ENCODE assay signal across 9 mouse cellular contexts in the genomic region with DNA sequence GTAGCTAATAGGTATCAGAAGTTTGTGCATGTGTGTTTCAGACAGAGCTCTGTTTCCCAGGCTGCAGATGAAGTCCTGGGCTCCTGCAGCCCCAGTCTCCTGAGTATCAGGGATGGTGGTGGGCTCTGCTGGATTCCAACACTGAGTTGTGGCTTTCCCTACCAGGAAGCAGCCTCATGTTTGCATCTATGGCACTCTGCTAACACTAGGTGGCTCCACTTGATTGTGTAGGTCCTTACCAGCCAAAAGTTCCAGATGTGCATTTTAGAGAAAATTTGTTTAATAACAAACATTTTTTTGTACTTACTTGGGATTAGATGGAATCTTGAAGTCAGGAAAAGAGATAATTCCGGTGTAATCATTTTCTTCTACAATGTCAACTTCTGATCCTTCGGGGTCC. TPM values are rescaled to one million over a fixed set of nuclear protein-coding genes. Genes with fewer than 3 reads are reported as not detected.
DNase-seq lines count a peak whose midpoint lies in the region; ATAC-seq and TF ChIP-seq lines count a peak whose summit lies in the region.
"Had no signal": no experiment of that assay in that cellular context is flagged by ENCODE, and none has a peak within 500 bp of the region (broad histone marks: within the 10 kb centered on the region; RNA-seq: fewer than 3 reads in every experiment).

No protein-coding gene starts in this region.

- peak; percentile 31 for DNase-seq in T-cell, adult 2 months (ENCODE audit: low spot score)
- peak; percentile 43 for DNase-seq in heart, postnatal 0 days (ENCODE audit: low spot score)
- no peak for DNase-seq in gastrocnemius, postnatal 14 days
- no peak for DNase-seq in ovary, postnatal 14 days (ENCODE audit: low spot score)

- H3K4me2 ChIP-seq in intestine, postnatal 0 days (replicated peaks; ENCODE audit: low read depth), result no peak overlapping the region
- no peak overlapping the region for H3K4me2 ChIP-seq in intestine, embryonic 15.5 days (replicated peaks)
- no peak overlapping the region for H3K4me2 ChIP-seq in heart, postnatal 0 days (ENCODE audit: low read depth, low read length)

- 60% methylated on average over 2 of the region's 2 CpGs for WGBS in intestine, postnatal 0 days
- 61% methylated on average over 2 of the region's 2 CpGs for WGBS in intestine, embryonic 15.5 days
- 65% methylated on average over 2 of the region's 2 CpGs for WGBS in heart, postnatal 0 days

- TF ChIP-seq EP300 in heart, postnatal 0 days (IDR thresholded peaks at IDR 0.05; ENCODE audit: low read depth), result no peak

- ATAC-seq in intestine, postnatal 0 days, result no peak
- ATAC-seq in intestine, embryonic 15.5 days, result no peak
- peak; percentile 51 for ATAC-seq in CD4-positive, CD25-positive, alpha-beta regulatory T cell, adult 4 months
- no peak for ATAC-seq in heart, postnatal 0 days (ENCODE audit: insufficient read depth, low read depth)
- ATAC-seq in megakaryocyte progenitor cell, adult 5-6 weeks (replicated peaks; ENCODE audit: poor library complexity), result peak; percentile 89

- no peaks in the 10 kb centered on the region for H3K4me1 ChIP-seq in intestine, postnatal 0 days (replicated peaks; ENCODE audit: control insufficient read depth, insufficient read depth, low read length)
- no peaks in the 10 kb centered on the region for H3K4me1 ChIP-seq in intestine, embryonic 15.5 days (replicated peaks)
- H3K4me1 ChIP-seq in heart, postnatal 0 days (ENCODE audit: control insufficient read depth, insufficient read depth), result no peaks in the 10 kb centered on the region

- no peak overlapping the region for H3K4me3 ChIP-seq in intestine, postnatal 0 days (ENCODE audit: low read depth, low read length)
- no peak overlapping the region for H3K4me3 ChIP-seq in intestine, embryonic 15.5 days (replicated peaks)
- H3K4me3 ChIP-seq in heart, postnatal 0 days (ENCODE audit: low read depth, low read length), result no peak overlapping the region
- H3K4me3 ChIP-seq: erythroblast, embryonic 14.5 days had no signal

- H3K9ac ChIP-seq in intestine, postnatal 0 days (ENCODE audit: low read depth, low read length), result no peak overlapping the region
- no peak overlapping the region for H3K9ac ChIP-seq in intestine, embryonic 15.5 days
- no peak overlapping the region for H3K9ac ChIP-seq in heart, postnatal 0 days (replicated peaks; ENCODE audit: low read depth, low read length)

- no peaks in the 10 kb centered on the region for H3K36me3 ChIP-seq in intestine, postnatal 0 days (ENCODE audit: control insufficient read depth, insufficient read depth)
- no peaks in the 10 kb centered on the region for H3K36me3 ChIP-seq in intestine, embryonic 15.5 days
- no peaks in the 10 kb centered on the region for H3K36me3 ChIP-seq in heart, postnatal 0 days (replicated peaks; ENCODE audit: control insufficient read depth, insufficient read depth, low read length)

- intact Hi-C loops in gastrocnemius, postnatal 14 days (cut with DNase I; ENCODE audit: low total_unique reads), result loop anchor here (5.0 kb wide), 1 partner anchor 62 kb away; a partner anchor contains a TSS

- H3K27ac ChIP-seq in intestine, postnatal 0 days (ENCODE audit: low read depth, low read length), result no peak overlapping the region
- no peak overlapping the region for H3K27ac ChIP-seq in intestine, embryonic 15.5 days
- H3K27ac ChIP-seq in heart, postnatal 0 days (ENCODE audit: low read depth), result no peak overlapping the region

- no peaks in the 10 kb centered on the region for H3K9me3 ChIP-seq in intestine, postnatal 0 days (ENCODE audit: control insufficient read depth)
- no peaks in the 10 kb centered on the region for H3K9me3 ChIP-seq in intestine, embryonic 15.5 days
- H3K9me3 ChIP-seq in heart, postnatal 0 days (replicated peaks; ENCODE audit: control insufficient read depth, low read length), result 0 out of 2 replicates have a peak, but pooled peaks cover 9% of the 10 kb centered on the region

- no peaks in the 10 kb centered on the region for H3K27me3 ChIP-seq in intestine, postnatal 0 days (replicated peaks; ENCODE audit: control insufficient read depth, insufficient read depth, low read length)
- no peaks in the 10 kb centered on the region for H3K27me3 ChIP-seq in intestine, embryonic 15.5 days (replicated peaks)
- H3K27me3 ChIP-seq in heart, postnatal 0 days (ENCODE audit: control insufficient read depth, insufficient read depth, low read length), result no peaks in the 10 kb centered on the region

- TF ChIP-seq CTCF in intestine, postnatal 0 days (IDR thresholded peaks at IDR 0.05; ENCODE audit: low read depth), result peak; percentile 83
- peak; percentile 68 for TF ChIP-seq CTCF in heart, postnatal 0 days (IDR thresholded peaks at IDR 0.05; ENCODE audit: low read depth)

RNA-seq across cellular contexts. Expression of a gene that starts 16.3 kb away (rescaled TPM):
- polyA plus RNA-seq in intestine, postnatal 0 days (2015; fragmentation: Nextera tagmentation; extraction: Ambion mirVana), result 0.14 and 0.20 TPM in 2 replicates
- 0.36 and 0.77 TPM in 2 replicates for polyA plus RNA-seq in intestine, embryonic 15.5 days (2015; fragmentation: Nextera tagmentation; extraction: Ambion mirVana)
- polyA plus RNA-seq in CD4-positive, CD25-positive, alpha-beta regulatory T cell, adult 4 months (2017; shearing (Covaris generic)), result under 1 TPM; 0.10 to 0.44 TPM
- 0.04 TPM in 1 of 2 replicates, not detected in the other for total RNA-seq in heart, postnatal 0 days (2014; rRNA removed; ENCODE audit: low replicate concordance)
- 0.12 TPM in 1 of 2 replicates, not detected in the other for polyA plus RNA-seq in heart, postnatal 0 days (2015; fragmentation: Nextera tagmentation; extraction: Ambion mirVana)
- total RNA-seq in megakaryocyte progenitor cell, adult 5-6 weeks (2015), result not detected in 2 replicates
- not detected in 2 replicates for total RNA-seq in megakaryocyte progenitor cell, adult 5-6 weeks (2017)
- total RNA-seq in gastrocnemius, postnatal 14 days (2021), result not detected
- polyA plus RNA-seq: erythroblast, embryonic 14.5 days had no signal

RNA-seq across cellular contexts. Expression of a gene that starts 56.4 kb away (rescaled TPM):
- polyA plus RNA-seq in intestine, postnatal 0 days (2015; fragmentation: Nextera tagmentation; extraction: Ambion mirVana), result 0.20 and 0.31 TPM in 2 replicates
- 0.64 and 0.70 TPM in 2 replicates for polyA plus RNA-seq in intestine, embryonic 15.5 days (2015; fragmentation: Nextera tagmentation; extraction: Ambion mirVana)
- under 1 TPM; 0.73 to 0.87 TPM for polyA plus RNA-seq in CD4-positive, CD25-positive, alpha-beta regulatory T cell, adult 4 months (2017; shearing (Covaris generic))
- total RNA-seq in heart, postnatal 0 days (2014; rRNA removed; ENCODE audit: low replicate concordance), result 0.46 TPM in 1 of 2 replicates, not detected in the other
- 0.10 and 0.20 TPM in 2 replicates for polyA plus RNA-seq in heart, postnatal 0 days (2015; fragmentation: Nextera tagmentation; extraction: Ambion mirVana)
- 1.2 and 1.5 TPM in 2 replicates for total RNA-seq in megakaryocyte progenitor cell, adult 5-6 weeks (2015)
- 0.41 and 1.00 TPM in 2 replicates for total RNA-seq in megakaryocyte progenitor cell, adult 5-6 weeks (2017)
- total RNA-seq in gastrocnemius, postnatal 14 days (2021), result under 1 TPM; 0.14 to 0.29 TPM
- polyA plus RNA-seq: erythroblast, embryonic 14.5 days had no signal

Comparison
In these comparisons a context has a peak if more than half of its experiments do, and no peak if none do; other contexts are left out.
1. ATAC-seq: peak in CD4-positive, CD25-positive, alpha-beta regulatory T cell, adult 4 months (single experiment) and megakaryocyte progenitor cell, adult 5-6 weeks (single experiment); none in intestine, postnatal 0 days (single experiment), intestine, embryonic 15.5 days (single experiment) and heart, postnatal 0 days (single experiment).
2. DNase-seq: peak in T-cell, adult 2 months (single experiment) and heart, postnatal 0 days (single experiment); none in gastrocnemius, postnatal 14 days (single experiment) and ovary, postnatal 14 days (single experiment).